Mouse (Mus musculus): Measurements from ENCODE around the gene Setd1b. TPM values are rescaled to one million over a fixed set of nuclear protein-coding genes. Genes with fewer than 3 reads are reported as not detected.

Gene Setd1b
- polyA plus RNA-seq, 1 experiment from 2014 or later, result 10.4 TPM

DNA sequence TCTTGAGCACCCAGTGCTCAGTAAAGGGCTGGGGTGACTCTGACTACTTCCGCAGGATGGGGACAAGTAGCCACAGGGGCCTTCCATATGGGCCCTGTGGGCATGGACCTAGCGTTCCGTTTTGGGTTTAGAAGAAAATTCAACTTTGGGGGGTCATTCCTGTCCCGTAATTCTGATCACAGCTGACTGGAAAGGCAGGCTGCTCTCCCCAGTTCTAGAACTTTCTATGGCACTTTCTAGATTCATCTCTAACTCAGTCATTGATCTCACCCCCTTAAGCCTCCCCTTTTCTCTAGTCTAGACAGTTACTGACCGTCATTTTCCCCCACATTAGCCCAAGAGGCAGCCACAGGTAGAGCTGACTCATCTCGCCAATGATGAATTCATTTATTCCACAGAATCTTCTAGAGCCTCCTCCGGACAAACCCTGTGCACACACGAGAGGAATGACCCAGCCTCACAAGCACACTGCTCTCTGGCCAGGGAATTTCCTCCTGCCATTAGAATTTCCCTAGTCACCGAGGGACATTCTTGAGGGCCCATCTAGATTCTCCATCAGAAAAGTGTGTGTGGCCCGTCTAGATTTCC lies 12.7 kb upstream of the Setd1b start:
- H3K4me3 ChIP-seq, result no peak overlapping the region
- H3K9me3 ChIP-seq, result no peaks in the 10 kb centered on the region
- ATAC-seq (ENCODE audit: insufficient number of reproducible peaks, low FRiP score, low TSS enrichment, low read depth), result no peak
- H3K9ac ChIP-seq, result no peak overlapping the region
- no peaks in the 10 kb centered on the region for H3K27me3 ChIP-seq
- 79% methylated on average over 10 of the region's 10 CpGs for WGBS
- no peak overlapping the region; the same call in 1 of the 2 replicates for H3K27ac ChIP-seq
- H3K4me1 ChIP-seq, result peaks cover 37% of the 10 kb centered on the region
- H3K4me2 ChIP-seq, result no peak overlapping the region
- H3K36me3 ChIP-seq, result peaks cover 15% of the 10 kb centered on the region; the same call in 1 of the 2 replicates

DNA sequence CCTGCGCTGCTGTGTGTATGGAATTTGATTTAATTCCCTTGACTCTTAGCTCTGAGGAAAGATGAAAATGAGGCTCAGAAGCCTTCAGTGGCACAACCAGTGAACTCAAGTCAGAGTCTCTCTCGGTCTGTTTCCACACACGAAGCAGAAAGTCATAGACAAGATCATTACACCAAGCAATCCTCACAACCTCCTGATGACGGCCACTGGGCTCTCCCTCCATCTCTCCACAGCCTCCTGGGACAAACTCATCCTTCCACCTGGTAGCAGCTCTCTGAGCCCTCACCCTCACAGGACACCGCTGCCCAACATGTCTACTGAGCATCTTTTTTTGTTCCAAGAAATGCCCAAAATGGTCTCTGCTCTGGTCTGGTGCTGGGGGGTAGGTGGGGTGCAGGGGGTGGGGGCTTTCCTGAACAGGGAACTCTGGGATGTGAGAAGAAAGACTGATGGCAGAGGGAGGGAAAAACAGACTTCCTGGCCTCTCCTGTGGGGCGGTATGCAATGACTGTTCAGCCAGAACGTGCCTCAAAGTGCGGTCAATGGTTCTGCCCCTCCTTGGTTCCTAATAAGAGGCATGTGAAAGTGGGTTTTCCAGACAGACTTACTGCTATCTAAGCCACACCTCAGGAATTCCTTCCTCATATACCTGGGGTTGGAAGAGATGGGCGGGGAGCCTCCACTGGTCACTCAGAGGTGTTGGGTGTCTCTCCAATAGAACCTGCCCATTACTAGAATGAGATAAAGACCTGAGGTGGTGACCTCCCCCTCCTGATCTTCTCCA lies 11.8 kb upstream of the Setd1b start:
- peaks cover 47% of the 10 kb centered on the region for H3K4me1 ChIP-seq
- peaks cover 18% of the 10 kb centered on the region; the same call in 1 of the 2 replicates for H3K36me3 ChIP-seq
- no peak overlapping the region for H3K27ac ChIP-seq
- no peak overlapping the region for H3K4me3 ChIP-seq
- no peaks in the 10 kb centered on the region for H3K9me3 ChIP-seq
- whole genome bisulfite sequencing, result 86% methylated on average over 9 of the region's 9 CpGs
- H3K4me2 ChIP-seq, result no peak overlapping the region
- H3K27me3 ChIP-seq, result no peaks in the 10 kb centered on the region
- H3K9ac ChIP-seq, result no peak overlapping the region
- ATAC-seq (ENCODE audit: insufficient number of reproducible peaks, low FRiP score, low TSS enrichment, low read depth), result no peak

DNA sequence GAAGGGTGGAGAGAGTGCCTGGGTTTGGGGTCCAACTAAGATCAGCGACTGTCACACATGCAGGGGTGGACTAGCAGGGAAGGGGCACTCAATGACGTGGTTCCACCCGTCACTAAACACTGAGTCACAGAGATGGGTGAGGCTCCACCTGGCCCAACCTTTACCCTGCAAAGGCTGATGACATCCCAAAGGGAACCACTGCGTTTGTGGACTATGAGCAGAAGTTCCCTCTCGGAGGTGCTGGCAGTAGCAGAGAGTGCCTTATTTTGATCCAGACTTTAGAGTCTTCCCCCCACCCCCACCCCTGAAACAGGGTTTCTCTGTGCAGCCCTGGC lies 11.2 kb upstream of the Setd1b start:
- Histone ChIP-seq H3K27me3 (no peaks in the 10 kb centered on the region), H3K4me3 (no peak overlapping the region), H3K27ac (no peak overlapping the region), H3K4me1 (peaks cover 52% of the 10 kb centered on the region), H3K9ac (no peak overlapping the region), H3K9me3 (no peaks in the 10 kb centered on the region), H3K36me3 (peaks cover 16% of the 10 kb centered on the region; the same call in 1 of the 2 replicates), H3K4me2 (no peak overlapping the region)
- 80% methylated on average over 5 of the region's 5 CpGs for WGBS
- no peak for ATAC-seq (ENCODE audit: insufficient number of reproducible peaks, low FRiP score, low TSS enrichment, low read depth)

DNA sequence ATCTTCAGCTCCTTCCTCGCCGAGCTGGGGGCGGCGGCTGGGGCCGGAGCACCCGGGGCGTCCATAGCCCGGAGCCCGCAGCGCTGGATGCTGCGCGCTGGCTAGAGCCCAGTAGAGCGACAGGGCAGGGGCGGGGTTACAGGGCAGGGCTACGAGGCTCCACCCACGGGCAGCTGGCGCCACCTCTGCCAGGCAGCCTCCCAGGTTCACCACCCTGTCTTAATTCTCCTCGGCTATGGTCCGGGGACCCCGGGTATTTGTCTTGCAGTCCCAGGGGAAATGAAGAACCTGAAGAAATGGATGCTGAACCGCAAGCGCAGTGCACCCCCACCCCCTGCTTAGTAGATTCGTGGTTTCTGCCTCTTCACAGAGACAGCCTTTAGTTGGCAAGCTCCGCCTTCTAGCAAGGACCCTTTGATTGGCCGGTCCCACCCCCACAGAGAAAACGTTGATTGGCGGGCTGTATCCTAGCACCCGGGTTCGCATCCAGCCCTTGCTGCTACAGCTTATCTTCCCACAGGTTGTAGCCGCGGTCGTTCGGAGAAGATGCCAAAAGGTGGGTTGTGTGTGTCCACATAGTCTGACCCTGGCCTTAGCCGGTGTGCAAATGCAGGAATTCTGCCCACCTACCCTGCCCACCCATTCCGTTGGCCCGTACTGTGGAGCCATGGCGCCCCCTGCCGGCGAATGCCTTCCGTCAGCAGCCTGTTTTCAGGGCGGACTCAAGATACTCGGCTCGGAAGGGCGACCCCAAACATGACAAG lies 9.5 kb upstream of the Setd1b start, which contains the start of gene Rhof:
Rhof (minus strand) TSS at position 385 of the 764 bp plus-strand sequence.
- H3K27ac ChIP-seq, result peak within 1 kb of the TSS; percentile 100
- H3K27me3 ChIP-seq, result no peaks in the 10 kb centered on the region
- ATAC-seq (ENCODE audit: insufficient number of reproducible peaks, low FRiP score, low TSS enrichment, low read depth), result peak; percentile 31; the same call in 1 of the 2 replicates
- H3K4me1 ChIP-seq, result peaks cover 69% of the 10 kb centered on the region
- H3K4me2 ChIP-seq, result peak within 1 kb of the TSS; percentile 89
- no peaks in the 10 kb centered on the region for H3K9me3 ChIP-seq
- peak within 1 kb of the TSS; percentile 88 for H3K4me3 ChIP-seq
- peak within 1 kb of the TSS; percentile 45; the same call in 1 of the 2 replicates for H3K9ac ChIP-seq
- WGBS, result 2% methylated on average over 44 of the region's 44 CpGs
- H3K36me3 ChIP-seq, result 0 out of 2 replicates have a peak, but pooled peaks cover 8% of the 10 kb centered on the region

DNA sequence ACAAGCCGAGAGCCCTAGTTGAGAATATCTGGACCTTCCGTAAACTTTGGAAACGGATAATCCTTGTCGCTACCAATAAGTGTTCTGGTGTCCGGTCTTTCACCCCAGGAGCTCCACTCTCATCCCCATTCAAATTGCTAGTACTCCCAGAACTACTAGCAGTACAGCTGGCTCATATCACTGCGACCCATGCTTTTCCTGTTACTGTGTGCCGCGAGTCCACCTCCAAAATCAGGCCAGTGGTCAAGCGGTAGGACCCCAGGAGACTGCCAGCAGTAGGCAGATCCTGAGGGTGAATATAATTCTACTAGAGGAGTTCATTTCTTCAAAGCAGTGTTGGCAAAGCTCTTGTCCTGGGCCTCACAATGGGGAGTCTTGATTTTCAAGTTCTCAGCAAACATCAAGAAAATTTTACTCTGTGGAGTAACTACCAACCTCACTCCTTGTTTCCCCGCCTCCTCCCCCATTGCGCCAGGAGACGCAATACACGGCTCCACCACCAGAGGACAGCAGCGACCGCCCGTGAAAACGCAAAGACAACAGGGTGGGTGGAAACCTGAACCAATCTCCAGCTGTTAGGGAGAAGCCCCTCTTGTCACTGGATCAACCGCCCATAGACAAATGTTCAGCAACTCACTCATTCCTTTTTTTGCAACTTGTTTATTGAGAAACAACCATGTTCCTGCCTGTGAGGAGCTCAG lies 8.8 kb upstream of the Setd1b start:
- Histone ChIP-seq H3K27ac (peak overlapping the region; percentile 100), H3K9me3 (no peaks in the 10 kb centered on the region), H3K27me3 (no peaks in the 10 kb centered on the region), H3K36me3 (0 out of 2 replicates have a peak, but pooled peaks cover 8% of the 10 kb centered on the region), H3K4me3 (peak overlapping the region; percentile 88), H3K4me1 (peaks cover 77% of the 10 kb centered on the region), H3K9ac (no peak overlapping the region), H3K4me2 (peak overlapping the region; percentile 89)
- WGBS, result 18% methylated on average over 18 of the region's 18 CpGs
- ATAC-seq (ENCODE audit: insufficient number of reproducible peaks, low FRiP score, low TSS enrichment, low read depth), result no peak

DNA sequence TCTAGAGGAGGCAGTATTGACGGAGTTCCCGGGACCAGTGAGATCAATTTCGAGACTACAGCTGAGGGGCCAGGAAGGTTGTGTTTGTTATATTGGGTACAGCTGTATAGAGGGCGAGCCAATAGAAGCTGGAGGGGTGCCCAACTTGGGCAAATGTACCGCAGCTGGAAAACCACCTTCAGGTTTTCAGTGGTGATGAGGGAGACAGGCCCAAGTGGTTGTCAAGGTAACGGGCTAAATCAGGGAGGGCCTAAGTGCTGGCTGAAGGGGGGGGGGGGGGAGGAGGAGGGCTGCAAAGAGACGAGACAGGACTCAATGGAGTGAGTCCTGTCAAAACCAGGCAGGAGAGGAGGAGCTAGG lies 8.2 kb upstream of the Setd1b start:
- H3K4me1 ChIP-seq, result peaks cover 79% of the 10 kb centered on the region
- no peaks in the 10 kb centered on the region for H3K27me3 ChIP-seq
- no peaks in the 10 kb centered on the region for H3K9me3 ChIP-seq
- H3K4me3 ChIP-seq, result peak overlapping the region; percentile 88
- peak; percentile 2; the same call in 1 of the 2 replicates for ATAC-seq (ENCODE audit: insufficient number of reproducible peaks, low FRiP score, low TSS enrichment, low read depth)
- peak overlapping the region; percentile 100 for H3K27ac ChIP-seq
- 19% methylated on average over 7 of the region's 7 CpGs for WGBS
- H3K9ac ChIP-seq, result no peak overlapping the region
- H3K36me3 ChIP-seq, result 0 out of 2 replicates have a peak, but pooled peaks cover 8% of the 10 kb centered on the region
- peak overlapping the region; percentile 89 for H3K4me2 ChIP-seq

DNA sequence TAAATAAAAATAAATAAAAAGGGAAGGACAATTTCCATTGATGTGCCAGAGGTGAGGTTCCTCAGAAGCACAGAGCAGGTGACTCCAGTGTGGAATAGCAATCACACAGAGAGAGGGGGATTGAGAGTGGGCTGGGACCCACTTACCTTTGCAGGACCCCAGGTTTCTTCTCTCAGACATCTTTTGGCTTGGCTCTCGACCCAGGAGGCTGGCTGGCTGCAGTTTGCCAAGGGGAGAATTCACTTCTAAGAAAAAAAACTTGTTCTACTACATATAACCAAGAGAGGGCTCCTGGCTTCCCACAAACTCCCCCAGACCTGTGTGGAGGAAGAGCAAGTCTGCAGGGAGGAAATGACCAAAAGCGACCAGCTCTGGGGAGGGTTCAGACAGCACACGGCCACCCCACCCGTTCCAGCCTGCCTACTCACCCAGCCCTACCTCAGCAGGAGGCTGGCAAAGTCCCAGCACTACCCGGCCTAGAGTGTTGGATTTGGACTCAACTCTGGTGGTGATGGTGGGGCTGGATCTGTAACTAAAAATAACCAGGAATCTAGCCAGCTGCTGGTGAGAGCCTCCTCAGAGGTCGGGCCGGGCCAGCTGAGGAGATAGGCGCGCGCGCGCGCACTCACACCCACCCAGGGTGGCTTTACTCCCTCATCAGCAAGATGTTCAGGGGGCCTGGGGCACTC lies 7.7 kb upstream of the Setd1b start:
- Histone ChIP-seq H3K36me3 (0 out of 2 replicates have a peak, but pooled peaks cover 8% of the 10 kb centered on the region), H3K27me3 (no peaks in the 10 kb centered on the region), H3K27ac (peak overlapping the region; percentile 100), H3K4me2 (peak overlapping the region; percentile 89), H3K9ac (0 out of 2 replicates have a peak overlapping the region, but pooled peaks have one; percentile 23), H3K9me3 (no peaks in the 10 kb centered on the region), H3K4me1 (peaks cover 77% of the 10 kb centered on the region), H3K4me3 (peak overlapping the region; percentile 88)
- WGBS, result 17% methylated on average over 13 of the region's 13 CpGs
- no peak for ATAC-seq (ENCODE audit: insufficient number of reproducible peaks, low FRiP score, low TSS enrichment, low read depth)

DNA sequence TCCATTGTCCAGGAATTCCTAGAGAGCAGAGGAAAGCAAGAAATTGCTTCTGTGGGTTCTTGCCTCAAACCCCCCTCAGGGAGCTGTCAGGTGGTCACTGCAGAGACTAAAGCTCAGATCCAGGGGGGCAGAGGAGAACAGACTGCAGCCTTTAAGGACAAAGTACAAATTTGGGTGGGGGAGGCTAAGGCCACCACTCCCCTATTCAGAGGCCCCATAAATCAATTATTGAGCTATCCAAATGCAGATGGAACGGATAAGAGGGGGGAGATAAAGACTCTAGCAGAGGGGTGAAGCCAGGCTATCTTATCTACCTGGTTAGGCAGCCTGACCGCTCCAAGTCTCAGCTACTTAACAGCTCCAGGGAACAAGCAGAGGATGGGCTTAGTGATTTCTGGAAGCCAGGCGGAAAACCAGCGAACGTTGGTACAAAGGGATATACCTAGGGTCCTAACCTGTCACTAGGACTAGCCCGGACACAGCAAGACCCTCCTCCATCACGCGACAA lies 7.1 kb upstream of the Setd1b start:
- no peak for ATAC-seq (ENCODE audit: insufficient number of reproducible peaks, low FRiP score, low TSS enrichment, low read depth)
- peak overlapping the region; percentile 88 for H3K4me3 ChIP-seq
- WGBS, result 15% methylated on average over 8 of the region's 8 CpGs
- H3K27ac ChIP-seq, result peak overlapping the region; percentile 100
- 0 out of 2 replicates have a peak, but pooled peaks cover 6% of the 10 kb centered on the region for H3K36me3 ChIP-seq
- peak overlapping the region; percentile 89 for H3K4me2 ChIP-seq
- 0 out of 2 replicates have a peak overlapping the region, but pooled peaks have one; percentile 23 for H3K9ac ChIP-seq
- no peaks in the 10 kb centered on the region for H3K9me3 ChIP-seq
- peaks cover 77% of the 10 kb centered on the region for H3K4me1 ChIP-seq
- no peaks in the 10 kb centered on the region for H3K27me3 ChIP-seq

DNA sequence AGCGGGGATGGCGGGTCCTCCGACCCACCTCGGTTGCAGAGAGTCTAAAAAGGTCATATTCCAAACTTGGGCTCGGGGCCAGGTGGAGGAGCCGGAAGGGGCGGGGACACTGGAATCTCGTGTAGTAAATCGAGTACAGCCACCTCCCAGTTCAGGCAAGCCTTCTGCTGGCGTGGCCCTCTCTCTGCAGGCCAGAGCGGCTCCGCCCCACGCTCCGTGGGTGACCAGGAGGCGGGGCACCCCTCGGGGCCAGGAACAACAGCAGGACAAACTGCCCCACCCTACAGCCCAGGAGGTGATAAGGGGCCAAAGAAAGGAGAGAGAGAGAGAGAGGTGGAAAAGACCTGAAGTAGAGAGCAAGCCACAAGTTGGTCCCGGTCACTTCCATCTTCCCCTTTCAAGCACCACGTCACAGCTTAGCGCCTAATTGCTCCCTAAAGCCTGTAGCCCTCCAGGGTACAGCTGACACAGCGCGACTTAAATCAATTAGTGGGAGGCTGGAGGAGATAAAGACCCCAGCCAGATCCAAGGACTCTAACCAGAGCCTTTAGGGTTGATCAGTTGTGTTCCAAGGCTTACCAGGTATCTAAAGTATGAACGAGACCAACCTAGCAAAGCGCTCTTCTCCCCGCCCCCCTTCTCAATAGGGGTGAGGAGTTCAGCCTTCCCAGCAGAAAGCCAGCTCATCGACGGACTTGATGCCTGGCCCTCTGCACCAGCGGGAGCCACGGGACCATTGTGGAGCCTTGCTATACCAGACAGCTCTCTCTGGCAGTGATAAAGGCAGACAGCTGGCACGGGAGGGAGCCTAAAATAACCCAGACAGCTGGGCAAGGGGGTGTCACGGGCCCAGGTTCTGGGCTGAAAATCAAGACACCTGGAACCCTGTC lies 6.3 kb upstream of the Setd1b start:
- Histone ChIP-seq H3K36me3 (0 out of 2 replicates have a peak, but pooled peaks cover 4% of the 10 kb centered on the region), H3K4me3 (peak overlapping the region; percentile 88), H3K27ac (peak overlapping the region; percentile 100), H3K9ac (peak overlapping the region; percentile 3; the same call in 1 of the 2 replicates), H3K27me3 (no peaks in the 10 kb centered on the region), H3K4me1 (peaks cover 77% of the 10 kb centered on the region), H3K4me2 (peak overlapping the region; percentile 89), H3K9me3 (no peaks in the 10 kb centered on the region)
- 4% methylated on average over 30 of the region's 30 CpGs for WGBS
- ATAC-seq (ENCODE audit: insufficient number of reproducible peaks, low FRiP score, low TSS enrichment, low read depth), result peak; percentile 5; the same call in 1 of the 2 replicates
